Mouse (Mus musculus) MN1 (cell line): ENCODE data around the gene Nhs.

Source experiments
- DNase-seq: peaks from one replicate; pipeline ENCODE4 v3.0.0-alpha.2; 2016; ENCODE audit warnings: low spot score

The Nhs gene

DNA sequence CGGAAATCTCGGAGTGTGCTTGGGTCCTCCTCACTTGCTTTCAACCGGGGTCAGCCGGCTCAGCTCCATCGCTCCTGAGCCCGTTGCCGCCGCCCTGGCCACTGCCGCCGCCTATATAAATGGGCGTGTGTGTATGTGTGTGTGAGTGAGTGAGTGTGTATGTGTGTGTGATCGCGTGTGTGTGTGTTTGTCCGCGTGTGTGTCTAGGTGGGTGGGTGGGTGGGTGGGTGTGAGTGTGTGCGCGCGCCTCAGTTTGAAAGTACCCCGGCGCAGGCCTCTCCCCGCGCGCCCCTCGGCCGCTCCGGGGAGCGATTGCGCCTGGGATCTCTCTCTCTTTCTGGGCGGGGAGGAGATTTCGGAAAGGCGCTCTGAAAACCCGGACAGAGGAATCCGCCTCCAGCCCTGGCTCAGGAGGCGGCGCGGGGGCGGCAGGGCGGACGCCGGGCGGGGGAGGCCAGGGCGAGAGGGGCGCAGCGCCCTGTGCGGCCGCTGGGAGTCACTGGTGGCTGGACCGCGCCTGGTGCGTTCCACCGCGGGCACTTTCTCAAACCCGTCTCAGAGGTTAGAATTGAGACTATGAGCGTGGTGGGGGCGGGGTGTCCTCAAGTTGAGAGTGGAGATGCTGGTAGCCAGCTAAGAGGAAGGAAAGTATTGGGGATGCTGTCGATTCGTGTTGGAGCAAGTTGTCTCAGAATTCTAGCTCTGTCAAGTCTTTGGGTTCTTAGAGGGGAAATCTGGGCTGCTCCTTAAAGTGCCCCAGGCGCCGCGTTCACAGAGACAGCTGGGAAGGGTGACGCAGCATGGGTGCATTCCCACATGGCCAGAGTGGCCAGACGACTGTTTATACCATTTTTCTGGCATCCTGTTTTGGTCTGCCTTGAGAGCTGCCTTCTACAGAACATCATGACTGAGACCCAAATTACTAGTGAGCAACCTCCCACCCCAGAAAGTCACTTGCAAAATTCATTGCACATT, at the start of gene Nhs:
Gene Nhs, minus strand, starts transcription at position 94 of the 975 bp plus-strand sequence.
- DNase-seq: peak; percentile 65

- no peak for DNase-seq
These were observed 46.9 kb upstream of the Nhs start for GRCm38 (mm10) chrX:162206350-162206884.

DNA sequence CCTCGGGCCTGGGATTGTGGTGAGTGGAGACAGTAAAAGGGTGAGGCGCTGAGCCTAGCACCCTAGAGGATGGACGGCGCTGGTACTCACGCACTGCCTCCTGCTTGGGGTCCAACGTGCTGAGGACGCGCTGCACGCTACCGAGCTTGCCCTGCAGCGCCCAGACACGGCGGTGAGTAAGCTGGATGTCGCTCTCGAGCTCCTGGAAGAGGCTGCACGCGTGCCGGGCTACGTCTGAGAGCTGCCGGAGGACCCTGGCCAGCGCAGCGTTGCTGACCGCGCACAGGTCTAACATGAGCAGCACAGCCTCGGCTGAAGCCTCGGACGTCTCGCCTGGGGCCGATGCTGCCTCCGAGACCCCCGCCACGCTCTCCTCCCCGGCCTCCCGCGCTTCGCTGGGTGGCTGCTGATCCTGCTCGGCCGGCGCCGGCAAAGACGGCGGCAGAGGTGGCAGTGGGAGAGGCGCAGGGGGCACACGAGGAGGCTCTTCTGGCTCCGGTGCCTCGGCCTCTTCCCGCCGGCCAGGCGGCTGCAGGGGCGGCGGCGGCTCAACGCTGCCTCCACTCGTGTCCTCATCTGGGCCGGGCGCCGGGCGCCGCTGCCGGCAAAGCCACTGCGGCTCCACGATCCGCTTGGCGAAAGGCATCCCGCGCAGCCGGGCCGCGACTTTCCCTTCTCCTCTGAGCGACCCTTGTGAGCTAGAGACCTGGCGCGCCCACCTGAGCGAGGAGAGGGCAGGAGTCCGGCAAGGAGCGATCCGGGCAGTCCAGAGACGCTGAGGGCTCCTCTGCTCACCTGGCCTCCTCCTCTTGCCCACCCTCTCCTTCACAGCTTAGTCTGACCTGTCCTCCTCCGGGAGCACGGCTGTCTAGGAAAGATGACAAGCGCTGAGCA, 540 bp downstream of the Nhs start:
- peak; percentile 12 for DNase-seq

DNA sequence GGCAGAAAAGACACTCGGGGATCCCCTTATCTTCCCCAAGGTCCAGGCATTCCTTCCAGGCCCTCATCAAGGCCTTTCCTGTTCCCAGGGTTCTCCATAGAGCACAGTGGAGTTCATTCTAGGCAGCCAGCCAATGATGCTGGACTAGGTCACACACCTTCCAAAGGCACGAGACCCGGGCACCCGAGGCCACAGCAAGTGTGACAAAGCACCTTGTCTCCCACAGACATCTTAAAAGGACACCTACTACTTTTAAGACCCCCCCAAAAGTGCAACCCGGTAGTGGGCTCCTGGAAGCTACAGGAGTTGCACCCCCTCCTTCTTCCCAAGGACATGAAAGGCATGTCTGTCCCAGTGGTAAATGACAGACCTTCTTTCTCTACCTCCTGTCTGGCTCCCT, 1.4 kb downstream of the Nhs start:
- peak; percentile 5 for DNase-seq

- no peak for DNase-seq
These were observed 21.7 kb downstream of the Nhs start for GRCm38 (mm10) chrX:162137807-162138206.

DNA sequence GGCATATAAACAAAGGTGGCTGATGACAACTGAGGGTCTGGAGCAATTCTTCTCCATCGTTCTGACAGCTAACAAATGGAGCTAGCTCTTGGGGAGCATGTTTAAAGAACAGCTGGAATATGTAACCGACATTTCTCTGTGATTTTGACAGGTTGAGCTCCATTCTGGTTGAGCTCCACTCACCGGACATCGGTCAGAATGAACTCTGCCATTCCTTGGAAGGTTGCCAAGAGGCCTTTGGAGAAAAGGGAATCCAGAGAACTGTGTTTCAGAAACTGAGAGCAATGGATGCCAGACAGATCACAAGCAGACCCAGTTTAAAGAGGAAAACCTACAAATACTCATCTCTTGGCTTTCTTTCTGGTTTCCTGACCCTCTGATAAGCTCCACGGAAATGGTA, 46.3 kb downstream of the Nhs start:
- DNase-seq: peak; percentile 56

GRCm38 (mm10) chrX:162102802-162103434, 56.6 kb downstream of the Nhs start:
- DNase-seq: no peak

DNA sequence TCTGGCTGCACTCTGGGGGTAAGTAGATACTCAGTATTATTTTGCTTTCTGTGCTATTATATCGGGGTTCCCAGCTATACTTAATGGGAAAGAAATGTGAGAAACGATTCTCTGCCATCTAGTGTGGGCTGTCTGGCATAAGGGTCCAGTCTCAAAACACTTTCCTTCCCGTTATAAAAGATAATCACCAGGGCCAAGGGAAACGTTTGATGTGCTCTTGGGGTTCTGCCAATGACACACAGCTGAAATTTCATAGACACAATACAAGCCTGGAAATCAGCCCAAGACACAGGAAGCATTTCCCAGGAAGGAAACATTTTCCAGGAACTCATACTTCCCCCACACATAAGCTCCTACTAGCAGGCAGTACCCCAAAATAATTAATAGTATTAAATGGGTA, 61.2 kb downstream of the Nhs start:
- no peak for DNase-seq

GRCm38 (mm10) chrX:162087291-162087690, 72.2 kb downstream of the Nhs start:
- DNase-seq: peak; percentile 7

DNA sequence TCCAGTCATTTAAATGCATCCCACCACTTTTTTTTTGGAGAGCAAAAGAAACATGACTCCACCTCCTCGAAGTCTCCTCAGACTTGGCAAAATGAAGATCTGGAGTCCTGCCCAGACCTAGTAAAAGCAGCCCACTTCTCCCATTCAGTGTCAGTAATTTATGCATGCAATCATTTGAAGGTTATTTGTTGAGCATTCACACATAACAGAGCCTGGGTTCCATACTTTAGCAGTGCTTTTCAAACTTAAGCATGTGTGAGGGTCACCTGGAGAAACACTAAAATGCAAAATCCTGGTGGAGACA, 73.7 kb downstream of the Nhs start:
- no peak for DNase-seq

GRCm38 (mm10) chrX:162085062-162085896, 74.3 kb downstream of the Nhs start:
- no peak for DNase-seq

GRCm38 (mm10) chrX:162063164-162063563, 96.4 kb downstream of the Nhs start:
- no peak for DNase-seq

DNA sequence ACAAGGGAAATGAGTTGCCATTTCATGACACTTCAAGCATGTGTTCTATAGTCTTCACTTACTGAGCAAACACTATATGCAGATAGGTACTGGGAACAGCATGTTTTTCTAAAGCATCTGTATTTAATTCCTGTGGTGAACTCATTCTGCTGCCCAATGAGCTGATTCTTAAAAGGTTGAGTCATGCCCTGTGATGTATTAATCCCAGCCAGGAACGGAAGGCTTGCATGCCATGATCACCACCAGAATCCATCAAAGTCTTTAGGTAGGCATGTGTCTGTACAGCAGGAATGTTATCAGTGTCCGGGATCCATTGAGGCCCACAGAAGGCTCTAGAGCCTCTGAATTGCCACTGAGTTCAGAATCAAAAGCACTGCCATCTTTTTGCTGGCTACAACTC, 103.9 kb downstream of the Nhs start:
- DNase-seq: no peak

DNA sequence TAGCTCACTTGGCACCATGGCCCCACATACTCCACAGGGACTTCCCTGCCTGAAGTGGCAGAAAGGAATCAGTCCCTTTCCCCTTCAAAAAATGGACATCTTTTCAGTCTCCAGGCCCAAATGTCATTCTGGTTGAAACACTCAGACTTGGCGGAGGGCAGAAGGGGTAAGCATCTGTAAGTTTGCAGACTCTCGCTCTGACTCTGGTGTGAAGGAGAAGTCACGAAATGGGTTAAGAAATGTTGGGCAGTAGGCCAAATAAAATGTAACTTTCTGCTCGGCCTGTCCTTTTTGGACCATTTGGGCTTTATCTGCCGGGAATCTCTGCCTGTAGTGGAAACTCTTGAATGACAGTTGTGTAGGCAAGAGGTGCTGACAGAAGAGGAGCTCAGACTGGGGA, 106.0 kb downstream of the Nhs start:
- DNase-seq: no peak

- DNase-seq: no peak
These were observed 107.0 kb downstream of the Nhs start for GRCm38 (mm10) chrX:162052534-162052933.

GRCm38 (mm10) chrX:162049616-162050015, 109.9 kb downstream of the Nhs start:
- no peak for DNase-seq

DNA sequence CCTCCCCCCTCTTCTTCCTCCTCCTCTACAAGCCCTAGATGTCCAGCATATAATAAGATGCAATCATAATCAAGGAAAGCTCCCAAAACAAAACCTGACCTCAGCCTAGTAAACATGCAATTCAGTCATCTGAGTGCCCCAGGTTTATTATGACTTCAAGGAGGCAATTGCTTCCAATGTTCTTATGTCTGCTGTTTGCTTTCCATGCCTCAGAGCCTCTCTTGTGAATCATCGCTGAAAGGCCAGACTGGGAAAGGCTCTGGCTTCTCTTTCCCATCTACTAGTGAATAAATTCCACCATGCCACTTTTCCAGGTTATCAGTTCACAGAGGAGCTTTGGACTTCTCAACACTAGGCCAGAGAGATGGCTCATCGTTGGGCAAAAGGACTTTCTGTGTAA, 114.0 kb downstream of the Nhs start:
- DNase-seq: no peak

GRCm38 (mm10) chrX:162044109-162044508, 115.4 kb downstream of the Nhs start:
- no peak for DNase-seq

GRCm38 (mm10) chrX:162025210-162025953, 134.1 kb downstream of the Nhs start:
- peak; percentile 49 for DNase-seq

- DNase-seq: no peak
These were observed 137.8 kb downstream of the Nhs start for GRCm38 (mm10) chrX:162021724-162022123.
